Mouse (Mus musculus) megakaryocyte, embryonic 14.5 days (primary cell): ENCODE measurements around the gene Ap3s2.

Experiments used
- FLI1 ChIP-seq: IDR thresholded peaks from 2 replicates; pipeline ENCODE4 v1.6.1; 2012; ENCODE audit warnings: low read length, inconsistent platforms, mixed read lengths
- GATA1 ChIP-seq: IDR thresholded peaks from 3 replicates; pipeline ENCODE4 v1.6.1; 2012; ENCODE audit warnings: mixed read lengths, low read length, inconsistent platforms, borderline replicate concordance

DNA sequence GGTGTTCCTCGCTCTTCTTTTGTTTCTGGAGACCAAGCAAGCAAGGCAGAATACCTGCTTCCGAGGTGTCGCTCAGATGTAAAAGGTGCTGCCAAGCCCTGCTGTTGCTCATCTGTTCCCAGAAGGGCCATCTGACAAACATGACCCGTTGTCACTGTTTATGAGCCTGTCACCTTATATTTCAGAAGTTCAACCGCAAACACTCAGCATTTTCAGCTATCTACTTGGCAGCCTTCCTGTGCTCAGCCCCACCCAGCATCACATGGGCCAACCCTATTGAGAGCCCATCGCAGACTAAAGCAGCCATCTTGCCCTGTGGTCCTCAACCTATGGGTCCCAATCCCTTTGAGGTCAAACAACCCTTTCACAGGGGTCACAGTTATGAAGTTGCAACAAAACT lies 19.7 kb downstream of the Ap3s2 start:
- TF ChIP-seq FLI1 (no peak), GATA1 (no peak)
